Mouse (Mus musculus) urinary bladder, postnatal 10 days (tissue): ENCODE results near the gene Trib3.
"Not testable (repeated sequence)": the region's sequence is repeated elsewhere in the genome, so short reads cannot be mapped to it uniquely, and the experiment has no call there.

Experiments
- DNase-seq: peaks from one replicate; pipeline ENCODE4 v3.0.0; 2022; ENCODE audit warnings: low spot score

Gene Trib3

DNA sequence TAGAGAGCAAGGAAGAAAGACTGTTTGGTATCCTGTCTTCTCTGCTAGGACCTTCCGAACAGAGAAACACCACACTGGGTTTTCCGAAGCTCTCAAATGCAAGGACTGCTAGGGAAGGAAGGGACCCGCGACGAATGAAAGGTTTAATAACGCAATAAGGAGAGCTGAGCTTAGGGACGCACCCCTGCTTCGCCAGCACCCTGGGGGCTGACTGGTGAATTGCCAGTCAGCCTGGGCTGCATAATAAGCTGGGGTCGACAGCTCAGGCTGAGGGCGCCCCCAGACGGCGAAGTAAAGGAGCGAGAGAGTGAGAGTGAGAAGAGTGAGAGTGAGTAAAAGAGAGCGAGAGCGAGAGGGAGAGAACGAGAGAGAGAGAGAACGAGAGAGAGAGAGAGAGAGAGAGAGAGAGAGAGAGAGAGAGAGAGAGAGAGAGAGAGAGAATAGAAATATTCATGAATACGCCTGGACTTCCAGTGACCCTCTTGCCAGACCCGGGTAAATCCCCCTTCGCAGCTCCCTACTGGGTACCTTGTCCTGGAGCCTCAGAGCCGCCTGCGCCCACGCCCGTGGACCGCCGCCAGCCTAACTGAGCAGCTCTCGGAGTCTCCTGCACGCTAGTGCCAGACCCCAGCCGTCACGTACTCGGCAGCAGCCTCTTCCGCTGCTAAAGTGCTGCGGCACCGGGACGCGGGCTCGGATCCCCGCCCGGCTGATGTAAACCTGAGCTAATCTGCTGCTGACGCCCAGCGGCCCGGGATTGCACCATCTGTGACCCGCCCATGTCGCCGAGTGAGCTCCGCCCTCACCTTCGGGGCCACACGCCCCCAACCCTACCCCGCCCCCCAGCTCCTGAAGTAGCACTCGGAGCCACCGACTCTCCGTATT, at the start of gene Trib3:
Gene Trib3 (minus strand): TSS at position 704 of the 885 bp plus-strand sequence.
- DNase-seq: no peak

DNA sequence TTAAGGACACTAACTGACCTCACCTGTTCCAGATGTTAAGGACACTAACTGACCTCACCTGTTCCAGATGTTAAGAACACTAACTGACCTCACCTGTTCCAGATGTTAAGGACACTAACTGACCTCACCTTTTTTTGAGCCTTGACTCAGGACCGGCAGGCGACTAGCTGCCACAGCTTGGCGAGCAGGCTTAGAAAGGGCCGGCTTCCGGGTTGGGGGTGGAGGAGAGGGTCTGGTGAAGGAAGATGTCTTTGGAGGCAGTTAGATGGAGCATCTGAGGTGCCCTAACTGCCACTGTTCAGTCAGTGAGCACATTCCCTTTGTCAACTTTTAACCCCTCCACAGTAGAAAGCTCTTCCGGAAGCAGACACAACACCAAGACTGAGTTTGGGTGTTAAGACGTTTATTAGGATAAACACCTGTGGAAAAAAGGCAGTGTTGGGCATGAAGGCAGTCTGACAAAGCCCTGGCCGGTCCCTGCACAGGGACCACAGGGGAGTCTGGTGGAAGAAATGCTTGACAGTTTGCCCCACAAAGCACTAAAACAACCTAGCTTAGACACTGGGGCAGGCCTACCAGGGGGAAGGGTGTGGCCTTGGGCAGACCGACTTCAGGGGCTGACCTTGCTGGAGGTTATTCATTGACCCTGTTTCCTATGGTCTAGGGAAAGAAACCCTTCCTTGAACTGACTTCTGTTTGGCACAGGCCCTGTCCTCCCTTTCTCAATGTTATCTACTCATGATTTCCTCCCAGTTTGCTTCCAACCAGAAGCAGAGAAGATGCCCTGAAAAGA, 49.6 kb upstream of the Trib3 start:
- DNase-seq: no peak

DNA sequence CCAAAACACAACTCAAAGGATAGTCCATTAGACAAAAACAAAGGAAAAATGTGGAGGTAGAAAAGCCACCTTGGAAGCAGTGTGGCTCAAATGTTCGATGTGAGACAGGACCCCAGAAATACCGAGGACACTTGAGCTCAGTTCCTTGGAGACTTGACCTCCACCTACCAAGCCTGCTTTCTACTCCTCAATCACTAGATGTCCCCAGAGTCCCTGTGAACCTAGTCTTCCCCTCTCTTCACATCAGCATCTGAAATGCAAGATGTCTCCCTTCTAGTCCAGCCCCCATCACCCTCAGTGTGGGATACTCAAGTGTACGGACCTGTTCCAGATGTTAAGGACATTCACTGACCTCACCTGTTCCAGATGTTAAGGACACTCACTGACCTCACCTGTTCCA, 49.0 kb upstream of the Trib3 start:
- DNase-seq: no peak

DNA sequence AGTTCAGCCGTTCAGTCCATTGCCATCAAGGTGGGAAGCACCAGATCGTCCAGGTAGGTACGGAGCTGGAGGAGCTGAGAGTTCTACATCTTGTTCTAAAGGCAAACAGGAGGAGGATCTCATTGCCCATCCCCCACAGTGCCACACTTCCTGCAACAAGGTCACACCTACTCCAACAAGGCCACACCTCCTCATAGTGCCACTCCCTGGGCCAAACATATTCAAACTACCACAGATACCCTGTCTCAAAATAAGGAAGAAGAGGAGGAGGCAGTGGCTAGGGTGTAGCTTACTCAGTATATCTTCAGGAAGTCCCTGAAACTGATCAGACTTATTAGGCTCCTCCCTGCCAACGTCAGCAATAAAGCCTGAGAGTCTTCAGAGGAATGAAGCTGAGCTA, 40.4 kb upstream of the Trib3 start:
- DNase-seq: no peak

DNA sequence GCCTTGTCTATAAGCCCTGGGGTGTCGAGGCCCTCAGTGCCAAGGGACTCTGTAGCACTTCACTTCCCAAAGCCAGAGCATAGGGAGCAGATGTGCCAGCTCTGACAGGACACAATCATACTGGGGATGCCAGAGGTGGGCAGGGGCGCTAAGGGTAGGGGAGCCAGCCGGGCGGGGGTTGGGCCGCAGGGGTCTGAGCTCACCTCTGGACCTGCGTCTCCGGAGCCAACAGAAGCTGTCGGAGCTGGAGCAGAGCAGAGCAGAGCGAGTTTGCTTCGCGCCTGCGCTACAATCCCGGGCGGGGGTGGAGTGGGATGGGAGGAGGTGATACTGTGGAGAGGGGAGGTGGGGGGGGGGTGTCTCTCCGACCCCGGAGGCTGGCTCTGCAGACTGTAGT, 32.5 kb upstream of the Trib3 start, which contains the start of gene Nrsn2:
Gene Nrsn2 (minus strand): TSS at position 294 of the 397 bp plus-strand sequence.
- DNase-seq: no peak

DNA sequence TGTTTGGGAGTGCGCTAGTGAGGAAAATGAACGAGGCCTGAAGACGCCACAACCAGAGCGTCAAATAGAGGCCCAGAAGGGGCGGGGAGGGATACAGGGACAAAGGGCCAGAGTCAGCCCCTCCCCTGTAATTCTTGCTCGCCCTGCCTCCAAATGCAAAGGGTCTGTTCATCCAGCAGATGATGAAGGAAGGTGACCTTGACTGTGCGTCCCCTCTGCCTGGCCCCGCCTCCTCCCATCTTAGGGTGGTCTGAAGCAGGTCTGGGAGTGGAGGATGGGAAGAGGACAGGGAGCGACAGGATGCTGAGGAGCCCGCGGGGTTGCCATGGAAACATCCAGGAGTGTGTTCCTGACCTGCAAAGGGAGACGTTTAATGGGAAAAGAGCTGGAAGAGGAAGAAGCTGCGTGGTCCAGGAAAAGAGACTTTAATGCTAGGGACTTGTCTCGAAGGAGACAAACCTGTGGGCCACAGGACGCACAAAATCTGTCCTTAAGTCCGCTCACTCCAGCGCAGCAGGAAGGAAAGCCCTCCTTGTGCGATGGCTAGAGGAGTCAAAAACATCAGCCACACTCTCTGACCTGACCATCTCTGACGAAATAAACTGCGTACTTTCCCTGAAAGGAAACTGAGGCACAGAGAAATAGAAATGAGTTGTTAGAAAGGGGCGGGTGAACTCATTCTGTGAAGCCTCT, 32.0 kb upstream of the Trib3 start:
- no peak for DNase-seq

DNA sequence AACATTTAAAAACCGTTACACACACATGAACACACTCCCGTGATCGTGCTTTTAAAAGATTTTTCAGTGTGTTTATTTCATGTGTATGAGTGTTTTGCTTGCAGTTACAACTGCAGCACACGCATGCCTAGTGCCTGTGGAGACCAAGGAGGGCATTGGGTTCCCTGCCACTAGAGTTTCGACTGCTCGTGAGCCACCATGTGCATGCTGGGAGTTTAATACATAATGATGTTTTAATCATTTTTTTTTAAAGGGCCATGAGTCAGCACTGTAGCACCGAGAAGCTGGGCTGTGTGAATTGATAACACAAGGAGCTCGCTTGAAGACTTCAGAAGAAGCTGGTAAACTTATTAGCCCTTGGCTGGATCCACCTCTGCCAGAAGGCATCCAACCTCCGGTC, 29.7 kb upstream of the Trib3 start:
- DNase-seq: no peak

DNA sequence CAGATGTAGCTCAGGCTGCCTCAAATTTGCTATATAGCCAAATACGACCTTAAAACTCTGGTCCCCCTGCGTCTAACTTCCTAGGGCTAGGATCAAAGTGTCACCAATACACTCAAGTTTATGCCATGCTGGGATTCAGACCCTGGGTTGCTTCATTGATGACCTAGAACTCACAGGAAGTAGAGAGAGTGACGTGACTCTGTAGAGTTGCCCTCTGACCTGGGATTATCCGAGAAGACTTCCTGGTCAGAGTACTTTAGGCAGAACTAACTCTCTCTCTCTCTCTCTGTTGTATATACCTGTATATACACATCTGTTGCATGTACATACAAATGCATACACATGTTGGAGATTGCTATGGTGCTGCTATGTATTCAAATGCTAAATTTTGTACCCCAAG, 28.8 kb upstream of the Trib3 start:
- no peak for DNase-seq

DNA sequence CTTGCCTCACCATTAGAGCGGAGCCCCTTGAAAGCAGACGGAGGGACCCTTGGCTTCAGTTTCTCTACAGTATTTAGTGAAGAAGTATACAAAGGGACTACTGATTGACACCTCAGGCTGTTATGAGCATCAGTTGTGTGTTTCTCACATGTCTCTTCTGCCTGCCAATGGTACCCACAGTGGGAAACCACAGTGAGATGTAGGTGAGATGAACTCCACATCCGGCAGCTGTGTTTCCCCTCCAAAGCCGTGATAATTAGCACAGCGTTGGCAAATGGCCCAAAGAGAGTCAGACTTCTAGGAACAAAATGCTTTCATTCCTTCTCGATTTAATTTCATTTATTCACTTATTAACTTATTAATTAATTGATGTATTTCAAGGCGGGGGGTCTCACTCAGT, 28.3 kb upstream of the Trib3 start:
- DNase-seq: no peak

DNA sequence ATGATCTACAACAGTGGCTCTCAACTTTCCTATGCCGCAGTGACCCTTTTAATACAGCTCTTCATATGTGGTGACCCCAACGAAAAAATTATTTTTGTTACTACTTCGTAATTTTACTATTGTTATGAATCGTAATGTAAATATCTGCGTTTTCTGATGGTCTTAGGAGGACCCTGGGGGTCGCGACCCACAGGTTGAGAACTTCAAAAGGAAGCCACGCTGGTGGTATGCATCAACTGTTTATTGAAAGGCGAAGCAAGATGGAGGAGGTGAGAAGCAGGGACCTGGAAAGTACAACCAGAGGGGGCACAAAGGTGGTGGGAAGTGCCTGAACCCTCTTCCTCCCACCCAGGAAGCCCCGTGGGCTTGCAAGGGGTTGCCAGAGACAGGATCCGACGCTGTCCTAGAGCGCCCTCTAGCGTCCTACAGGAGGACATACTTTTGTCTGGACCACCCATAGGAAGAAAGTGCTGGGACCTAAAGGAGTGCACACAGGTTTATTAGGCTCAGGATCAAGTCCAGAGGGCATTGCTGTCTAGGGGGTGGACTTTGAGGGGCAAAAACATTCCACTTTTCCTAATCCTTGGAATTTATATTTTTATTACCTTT, 24.8 kb upstream of the Trib3 start:
- no peak for DNase-seq

DNA sequence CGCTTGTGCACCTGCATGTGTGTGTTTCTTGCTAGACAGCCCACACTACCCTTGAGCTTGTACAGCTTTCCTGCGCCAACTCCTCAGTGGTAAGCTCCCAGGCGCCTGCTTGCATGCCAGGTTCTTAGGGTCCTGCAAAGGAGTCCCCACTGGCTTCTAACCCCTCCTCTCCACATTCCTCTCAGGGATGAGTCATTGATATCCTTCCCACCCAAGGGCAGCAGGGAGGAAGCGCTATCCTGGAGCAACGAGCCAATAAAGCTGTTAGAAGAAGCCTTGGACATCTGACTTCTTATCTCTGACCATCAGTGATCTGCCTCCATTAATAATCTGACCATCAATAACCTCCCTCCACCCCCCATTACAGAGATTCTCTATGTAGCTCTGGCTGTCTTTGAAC, 24.1 kb upstream of the Trib3 start:
- DNase-seq: no peak

DNA sequence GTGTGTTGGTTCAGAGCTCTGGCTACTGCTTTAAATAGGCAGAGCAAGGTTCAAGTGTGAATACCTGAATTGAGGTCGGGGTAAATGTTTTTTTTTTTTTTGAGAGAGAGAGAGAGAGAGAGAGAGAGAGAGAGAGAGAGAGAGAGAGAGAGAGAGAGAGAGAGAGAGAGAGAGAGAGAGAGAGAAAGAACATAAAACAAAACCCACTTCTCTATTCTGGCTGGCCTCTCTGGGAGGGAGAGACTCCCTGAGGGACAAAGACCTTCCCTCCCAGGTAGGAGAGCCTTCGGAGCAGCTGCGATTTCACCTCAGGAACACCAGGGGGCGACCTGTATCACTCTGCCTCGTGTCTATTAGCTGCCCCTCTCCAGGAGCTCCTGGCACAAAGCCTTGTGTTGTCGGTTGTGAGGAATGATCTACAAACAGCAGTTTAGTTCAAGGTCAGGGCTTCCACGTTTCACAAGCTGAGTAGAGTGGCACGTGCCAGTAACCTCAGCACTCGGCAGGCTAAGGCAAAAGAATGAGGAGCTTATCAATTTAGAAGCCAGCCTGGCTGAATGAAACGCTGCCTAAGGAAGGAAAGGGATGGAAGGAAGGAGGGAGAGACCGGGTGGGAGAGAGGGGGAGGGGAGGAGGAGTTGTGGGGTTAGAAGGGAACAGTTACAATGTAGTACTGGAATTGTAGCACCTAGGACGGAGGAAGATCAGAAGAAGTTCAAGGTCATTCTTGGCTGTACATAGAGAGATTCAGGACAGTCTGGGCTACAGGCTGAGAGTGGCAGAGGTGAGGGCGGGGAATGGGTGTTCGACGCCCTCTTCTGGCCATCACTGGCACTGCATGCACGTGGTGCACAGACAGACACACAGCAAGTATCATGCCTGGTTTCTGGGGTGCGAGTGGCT, 19.7 kb upstream of the Trib3 start:
- no peak for DNase-seq

DNA sequence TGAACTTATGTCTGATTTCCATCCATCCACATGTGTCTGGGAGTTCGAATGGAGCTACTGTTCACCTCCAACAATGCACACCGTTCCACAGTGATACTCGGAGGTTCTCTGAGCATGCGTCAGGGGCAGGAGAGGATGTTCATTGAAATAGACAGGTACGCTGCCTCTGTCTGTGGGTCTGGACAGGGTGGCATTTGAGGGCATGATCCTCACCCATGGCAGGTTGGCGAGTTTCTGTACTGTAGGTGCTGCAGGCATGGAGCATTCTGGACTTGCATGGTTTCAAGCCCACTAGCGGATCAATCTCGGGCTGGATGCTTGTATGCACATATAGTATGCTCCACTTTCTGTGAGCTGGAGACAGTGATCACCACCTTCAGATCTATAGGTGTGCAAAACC, 17.4 kb upstream of the Trib3 start:
- no peak for DNase-seq

DNA sequence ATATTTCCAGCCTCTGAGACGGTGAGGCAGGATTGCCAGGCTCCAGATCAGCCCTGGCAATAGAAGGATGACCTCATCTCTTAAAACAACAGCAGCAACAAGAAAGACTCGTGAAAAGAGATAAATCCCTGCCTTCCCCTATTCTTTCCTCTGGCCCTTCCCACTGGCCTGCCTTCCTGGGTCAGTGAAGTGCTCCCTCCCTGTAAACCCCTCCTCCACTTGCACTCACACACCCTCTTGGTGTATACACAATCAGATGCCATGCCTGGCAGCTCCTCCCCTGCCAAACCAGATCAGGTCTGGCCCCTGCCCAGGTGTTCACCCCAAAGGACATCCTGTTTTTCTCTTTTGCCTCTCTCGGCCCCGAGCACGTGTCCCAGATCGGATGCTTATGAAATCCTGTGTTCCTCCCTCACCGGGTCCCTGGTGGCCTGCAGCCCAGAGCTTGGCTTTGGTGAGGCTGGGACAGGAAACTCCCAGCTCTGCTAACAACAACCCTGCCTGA, 16.5 kb upstream of the Trib3 start:
- no peak for DNase-seq

DNA sequence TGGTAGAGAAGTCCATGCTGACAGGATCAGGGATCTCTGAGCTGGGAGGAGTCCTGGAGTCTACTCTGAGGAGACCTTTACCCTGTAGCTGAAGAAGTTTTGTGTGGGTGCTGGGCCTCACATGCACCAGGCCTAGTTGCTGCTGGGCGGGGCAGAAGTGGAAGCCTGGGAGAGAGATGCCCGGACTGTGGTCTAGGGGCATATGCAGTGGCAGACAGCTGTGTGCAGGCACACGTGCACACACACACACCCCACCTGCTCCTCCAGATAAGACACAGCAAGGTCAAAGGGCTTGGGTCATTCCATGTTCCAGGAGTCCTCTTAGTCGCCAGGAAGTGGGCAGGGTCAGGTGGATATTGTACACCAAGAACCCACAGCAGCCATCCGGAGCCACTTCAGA, 15.8 kb upstream of the Trib3 start:
- DNase-seq: no peak

DNA sequence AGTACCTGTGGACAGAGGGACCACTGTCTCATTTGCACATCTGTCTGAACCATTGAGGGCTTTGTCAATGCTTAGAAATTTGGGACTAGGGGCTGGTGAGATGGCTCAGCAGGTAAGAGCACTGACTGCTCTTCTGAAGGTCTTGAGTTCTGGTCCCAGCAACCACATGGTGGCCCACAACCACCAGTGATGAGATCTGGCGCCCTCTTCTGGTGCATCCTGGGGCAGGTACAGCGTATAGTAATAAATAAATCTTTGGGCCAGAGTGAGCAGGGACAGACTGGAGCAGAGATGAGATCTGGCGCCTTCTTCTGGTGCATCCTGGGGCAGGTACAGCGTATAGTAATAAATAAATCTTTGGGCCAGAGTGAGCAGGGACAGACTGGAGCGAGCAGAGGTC, 15.1 kb upstream of the Trib3 start:
- DNase-seq: not testable (repeated sequence)

DNA sequence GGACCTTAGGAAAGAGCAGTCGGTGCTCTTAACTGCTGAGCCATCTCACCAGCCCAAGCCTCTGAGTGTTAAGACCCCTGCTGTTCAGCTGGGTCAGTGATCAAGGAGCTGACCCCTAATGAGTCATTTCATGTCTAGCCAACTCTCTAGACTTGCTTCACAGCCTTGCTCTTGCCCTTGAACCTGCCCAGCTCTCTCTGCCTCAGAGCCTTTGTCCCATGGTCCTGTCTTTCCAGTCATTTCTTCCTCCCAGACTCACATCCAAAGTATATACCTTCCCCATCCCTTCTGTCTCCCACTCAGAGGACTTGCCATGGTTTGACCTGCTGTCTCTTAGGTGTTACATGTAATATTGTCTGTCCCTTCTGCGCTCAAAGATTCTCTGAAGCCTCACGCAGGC, 13.4 kb upstream of the Trib3 start:
- no peak for DNase-seq

DNA sequence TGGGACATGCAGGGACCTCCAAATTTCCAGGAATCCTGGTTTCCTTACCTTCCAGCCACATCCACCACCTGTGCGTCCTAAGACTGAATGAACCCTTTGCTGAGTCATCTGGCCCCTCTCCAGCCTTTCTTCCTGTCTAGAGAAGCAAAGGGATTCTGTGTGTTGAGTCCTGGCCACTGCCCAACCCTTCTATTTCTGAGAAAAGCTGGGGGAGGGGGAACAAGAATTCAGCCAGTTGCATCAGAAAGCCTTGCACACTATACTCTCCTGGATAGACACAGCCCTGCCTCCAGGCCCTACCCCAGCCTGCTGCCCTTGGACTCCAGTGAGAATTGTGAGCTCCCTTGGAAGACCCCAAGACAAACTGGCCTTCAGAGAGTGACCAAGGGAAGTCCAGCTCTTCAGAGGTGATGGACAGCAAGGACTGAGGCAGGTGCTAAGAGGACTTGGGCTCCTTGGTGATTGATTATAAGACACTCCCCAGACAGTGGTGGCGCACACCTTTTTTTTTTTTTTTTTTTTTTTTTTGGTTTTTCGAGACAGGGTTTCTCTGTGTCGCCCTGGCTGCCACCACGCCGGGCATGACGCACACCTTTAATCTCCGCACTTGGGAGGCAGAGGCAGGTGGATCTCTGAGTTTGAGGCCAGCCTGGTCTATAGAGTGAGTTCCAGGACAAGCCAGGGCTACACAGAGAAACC, 6.2 kb upstream of the Trib3 start:
- DNase-seq: no peak

DNA sequence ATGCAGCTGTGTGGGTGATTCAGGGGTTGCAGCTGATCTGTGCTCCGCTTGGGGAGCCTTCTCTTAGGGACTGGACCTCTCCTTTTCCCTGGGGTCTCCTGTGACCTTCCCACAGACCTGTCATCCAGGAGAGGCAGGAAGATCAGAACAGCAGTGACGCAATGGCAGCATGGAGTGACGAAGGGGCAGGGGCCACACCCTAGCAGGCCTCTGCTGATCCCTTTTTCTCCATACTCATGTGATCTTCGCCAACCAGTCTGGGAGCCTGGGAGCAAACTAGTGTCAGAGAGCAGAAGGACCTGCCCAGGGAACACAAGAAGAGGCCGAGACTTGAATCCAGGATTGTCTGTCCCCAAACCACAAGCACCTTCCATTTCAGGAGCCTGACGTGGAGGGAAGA, 5.4 kb upstream of the Trib3 start:
- no peak for DNase-seq

DNA sequence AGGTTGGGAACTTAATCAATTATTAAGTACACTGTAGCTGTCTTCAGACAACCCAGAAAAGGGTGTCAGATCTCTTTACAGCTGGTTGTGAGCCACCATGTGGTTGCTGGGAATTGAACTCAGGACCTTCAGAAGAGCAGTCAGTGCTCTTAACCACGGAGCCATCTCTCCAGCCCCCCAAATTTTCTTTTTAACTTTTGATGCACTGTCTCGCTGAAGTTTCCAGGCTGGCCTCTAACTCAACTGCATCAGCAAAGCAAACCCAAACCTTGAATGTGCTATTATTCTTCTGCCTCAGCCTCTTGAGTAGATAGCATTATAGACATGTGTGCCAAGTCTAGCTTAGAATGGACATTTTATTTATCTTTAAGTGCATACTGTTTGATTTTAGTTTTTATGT, 3.9 kb upstream of the Trib3 start:
- no peak for DNase-seq
